Mouse (Mus musculus): ENCODE measurements at regions not wholly inside any gene's neighbourhood (a gene's known extent, or its start where the extent isn't known, plus 50 kb on each side); places are given as distances from the start of the nearest gene placed in this dataset.
"Not testable (repeated sequence)": the region's sequence is repeated elsewhere in the genome, so short reads cannot be mapped to it uniquely, and the experiment has no call there.

DNA sequence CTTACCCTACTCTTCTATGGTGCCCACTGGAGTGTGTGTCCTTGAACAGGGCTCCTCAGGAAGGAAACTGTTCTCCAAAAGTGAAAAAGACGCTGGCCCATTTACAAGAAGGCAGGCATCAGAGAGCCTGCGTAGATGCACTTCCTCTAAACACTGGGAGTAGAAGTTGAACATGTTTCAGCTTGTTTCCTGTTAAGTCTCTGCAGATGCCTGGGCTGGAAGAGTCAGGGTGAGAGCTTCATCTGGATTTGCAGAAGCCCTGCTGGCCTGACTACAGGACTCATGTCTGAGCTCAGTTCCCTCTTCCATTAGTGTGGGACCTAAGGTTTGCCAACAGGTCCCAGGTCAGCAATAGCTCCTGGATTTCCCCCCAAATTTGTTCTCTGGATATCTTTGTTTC lies 54.7 kb upstream of the Nlrp1b start:
- no peak for ATAC-seq (ENCODE audit: low read depth)
- Histone ChIP-seq H3K9ac (no peak overlapping the region), H3K9me3 (no peaks in the 10 kb centered on the region), H3K36me3 (no peaks in the 10 kb centered on the region), H3K27ac (replicated peaks) (no peak overlapping the region), H3K4me1 (replicated peaks) (no peaks in the 10 kb centered on the region), H3K27me3 (no peaks in the 10 kb centered on the region), H3K4me2 (no peak overlapping the region), H3K4me3 (no peak overlapping the region)
- 86% methylated on average over 2 of the region's 2 CpGs for WGBS

- not testable (repeated sequence) for H3K27ac ChIP-seq (replicated peaks); H3K4me1 ChIP-seq (replicated peaks); H3K27me3 ChIP-seq; ATAC-seq (ENCODE audit: low read depth); H3K36me3 ChIP-seq; H3K4me2 ChIP-seq; H3K9me3 ChIP-seq; H3K4me3 ChIP-seq; H3K9ac ChIP-seq
These were observed 57.7 kb upstream of the Nlrp1b start for GRCm38 (mm10) chr11:71288243-71288642.

GRCm38 (mm10) chr11:71289490-71289889 lies 59.0 kb upstream of the Nlrp1b start:
- Histone ChIP-seq H3K27ac (replicated peaks) (no peak overlapping the region), H3K9ac (no peak overlapping the region), H3K4me3 (no peak overlapping the region), H3K4me1 (replicated peaks) (no peaks in the 10 kb centered on the region), H3K4me2 (no peak overlapping the region), H3K36me3 (no peaks in the 10 kb centered on the region), H3K9me3 (no peaks in the 10 kb centered on the region), H3K27me3 (no peaks in the 10 kb centered on the region)
- ATAC-seq (ENCODE audit: low read depth) = no peak
- 72% methylated on average over 1 of the region's 1 CpGs for WGBS

GRCm38 (mm10) chr11:71299479-71299878 lies 68.9 kb upstream of the Nlrp1b start:
- Histone ChIP-seq H3K9ac (no peak overlapping the region), H3K9me3 (no peaks in the 10 kb centered on the region), H3K4me1 (replicated peaks) (no peaks in the 10 kb centered on the region), H3K27me3 (no peaks in the 10 kb centered on the region), H3K36me3 (no peaks in the 10 kb centered on the region), H3K4me2 (no peak overlapping the region), H3K4me3 (no peak overlapping the region), H3K27ac (replicated peaks) (no peak overlapping the region)
- 88% methylated on average over 1 of the region's 1 CpGs for WGBS
- no peak for ATAC-seq (ENCODE audit: low read depth)

DNA sequence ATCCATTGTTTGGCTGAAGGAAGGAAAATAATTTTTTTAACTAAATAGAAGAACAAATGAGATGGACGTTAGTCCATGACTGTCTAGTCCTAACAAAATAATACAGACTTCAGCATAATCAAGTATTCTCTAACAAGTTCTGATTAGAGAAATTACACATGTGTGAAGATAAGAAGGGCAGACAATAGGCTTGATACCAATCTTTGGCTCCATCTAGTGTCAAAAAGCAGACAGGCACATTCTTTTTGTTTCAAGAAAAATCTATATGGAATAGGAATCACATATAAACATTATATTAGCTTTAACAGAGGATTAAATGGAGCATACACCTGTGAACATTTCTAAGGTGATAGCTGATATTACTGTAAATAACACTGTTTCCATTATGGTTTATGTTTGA lies 92.9 kb upstream of the Nlrp1b start:
- no peak for ATAC-seq (ENCODE audit: low read depth)
- no peak overlapping the region for H3K4me3 ChIP-seq
- H3K4me1 ChIP-seq (replicated peaks) = no peaks in the 10 kb centered on the region
- H3K27me3 ChIP-seq = no peaks in the 10 kb centered on the region
- H3K4me2 ChIP-seq = no peak overlapping the region
- no peak overlapping the region for H3K9ac ChIP-seq
- no peaks in the 10 kb centered on the region for H3K9me3 ChIP-seq
- no peaks in the 10 kb centered on the region for H3K36me3 ChIP-seq
- H3K27ac ChIP-seq (replicated peaks) = no peak overlapping the region
- 53% methylated on average over 1 of the region's 1 CpGs for WGBS

DNA sequence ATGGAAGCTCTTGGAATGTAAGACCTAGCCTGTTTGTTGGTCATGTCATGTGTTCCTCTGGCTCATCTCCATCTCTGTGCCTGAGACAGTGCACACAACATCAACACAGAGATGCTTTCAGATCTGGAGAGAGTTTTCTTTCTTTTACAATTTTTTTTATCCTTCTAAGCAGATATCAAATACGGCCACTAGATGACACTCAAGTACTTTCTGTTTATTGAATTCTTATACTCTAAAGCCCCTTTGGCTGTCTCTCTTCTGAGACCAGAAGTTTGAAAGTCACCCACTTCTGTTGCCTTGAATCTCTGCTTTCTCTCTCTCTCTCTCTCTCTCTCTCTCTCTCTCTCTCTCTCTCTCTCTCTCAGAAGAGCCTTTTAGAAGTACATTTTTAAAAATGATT lies 106.9 kb upstream of the Nlrp1b start:
- H3K27ac ChIP-seq (replicated peaks) = no peak overlapping the region
- H3K9ac ChIP-seq = no peak overlapping the region
- no peak overlapping the region for H3K4me2 ChIP-seq
- no peaks in the 10 kb centered on the region for H3K4me1 ChIP-seq (replicated peaks)
- 6% methylated on average over 1 of the region's 1 CpGs for WGBS
- ATAC-seq (ENCODE audit: low read depth) = no peak
- no peak overlapping the region for H3K4me3 ChIP-seq
- H3K36me3 ChIP-seq = no peaks in the 10 kb centered on the region
- H3K9me3 ChIP-seq = no peaks in the 10 kb centered on the region
- H3K27me3 ChIP-seq = no peaks in the 10 kb centered on the region

DNA sequence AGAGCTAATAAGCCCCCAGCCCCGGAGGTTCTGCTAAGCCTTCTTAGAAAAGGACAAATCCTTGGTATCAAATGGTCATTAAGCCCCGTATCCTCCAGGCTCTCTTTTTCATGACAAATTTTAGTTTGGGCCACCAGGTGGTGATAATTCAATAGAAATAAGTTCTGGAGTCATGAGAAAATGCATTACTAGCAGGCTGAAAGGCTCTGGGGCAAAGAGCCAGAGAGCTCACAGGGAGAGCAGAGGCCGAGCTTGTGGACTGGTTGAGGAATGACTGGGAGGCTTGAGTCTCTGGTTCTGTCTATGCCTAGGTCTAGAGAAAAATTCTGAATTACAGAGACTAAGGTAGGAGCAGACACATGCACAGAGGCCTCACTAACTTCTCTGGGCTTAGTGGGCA lies 115.5 kb upstream of the Nlrp1b start:
- no peaks in the 10 kb centered on the region for H3K4me1 ChIP-seq (replicated peaks)
- no peak for ATAC-seq (ENCODE audit: low read depth)
- no peak overlapping the region for H3K27ac ChIP-seq (replicated peaks)
- no peak overlapping the region for H3K4me3 ChIP-seq
- no peaks in the 10 kb centered on the region for H3K9me3 ChIP-seq
- H3K9ac ChIP-seq = no peak overlapping the region
- WGBS = 64% methylated on average over 3 of the region's 3 CpGs
- H3K27me3 ChIP-seq = no peaks in the 10 kb centered on the region
- no peak overlapping the region for H3K4me2 ChIP-seq
- H3K36me3 ChIP-seq = no peaks in the 10 kb centered on the region

DNA sequence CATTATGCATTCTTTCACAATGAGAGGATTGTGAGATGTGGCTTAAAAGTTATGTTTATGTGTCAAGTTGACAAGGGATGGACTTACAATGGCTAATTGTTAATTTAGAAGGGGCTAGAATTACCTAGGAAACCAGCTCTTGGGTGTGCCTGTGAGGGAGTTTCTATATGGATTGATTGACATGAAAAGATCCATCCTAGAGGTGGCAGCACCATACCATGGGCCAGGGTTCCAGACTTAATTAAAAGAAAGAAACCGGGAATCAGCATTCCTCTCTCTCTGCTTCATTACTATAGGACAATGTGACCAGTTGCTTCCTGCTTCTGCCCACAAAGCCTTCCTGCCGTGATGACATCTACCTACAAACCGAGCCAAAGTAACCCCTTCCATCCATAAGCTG lies 126.6 kb upstream of the Nlrp1b start:
- H3K36me3 ChIP-seq = no peaks in the 10 kb centered on the region
- H3K27ac ChIP-seq (replicated peaks) = no peak overlapping the region
- 0 out of 2 replicates have a peak, but pooled peaks cover 6% of the 10 kb centered on the region for H3K4me1 ChIP-seq (replicated peaks)
- no peaks in the 10 kb centered on the region for H3K9me3 ChIP-seq
- WGBS = 38% methylated on average over 3 of the region's 3 CpGs
- no peak overlapping the region for H3K4me2 ChIP-seq
- H3K9ac ChIP-seq = no peak overlapping the region
- ATAC-seq (ENCODE audit: low read depth) = no peak
- no peak overlapping the region for H3K4me3 ChIP-seq
- H3K27me3 ChIP-seq = no peaks in the 10 kb centered on the region

- H3K36me3 ChIP-seq = no peaks in the 10 kb centered on the region
- no peak overlapping the region for H3K4me3 ChIP-seq
- no peaks in the 10 kb centered on the region for H3K27me3 ChIP-seq
- H3K4me1 ChIP-seq (replicated peaks) = no peaks in the 10 kb centered on the region
- H3K9ac ChIP-seq = no peak overlapping the region
- no peaks in the 10 kb centered on the region for H3K9me3 ChIP-seq
- no peak overlapping the region for H3K4me2 ChIP-seq
- no peak overlapping the region for H3K27ac ChIP-seq (replicated peaks)
- 91% methylated on average over 5 of the region's 5 CpGs for WGBS
- no peak for ATAC-seq (ENCODE audit: low read depth)
These were observed 130.3 kb upstream of the Nlrp1b start for GRCm38 (mm10) chr11:71360856-71361255.

GRCm38 (mm10) chr11:71371871-71372270 lies 141.3 kb upstream of the Nlrp1b start:
- no peak for ATAC-seq (ENCODE audit: low read depth)
- Histone ChIP-seq H3K9ac (no peak overlapping the region), H3K36me3 (no peaks in the 10 kb centered on the region), H3K4me3 (no peak overlapping the region), H3K27ac (replicated peaks) (no peak overlapping the region), H3K4me2 (no peak overlapping the region), H3K27me3 (no peaks in the 10 kb centered on the region), H3K4me1 (replicated peaks) (no peaks in the 10 kb centered on the region), H3K9me3 (no peaks in the 10 kb centered on the region)
- WGBS = 69% methylated on average over 5 of the region's 5 CpGs

GRCm38 (mm10) chr11:71375132-71375531 lies 144.6 kb upstream of the Nlrp1b start:
- WGBS = 69% methylated on average over 5 of the region's 5 CpGs
- Histone ChIP-seq H3K36me3 (no peaks in the 10 kb centered on the region), H3K4me1 (replicated peaks) (no peaks in the 10 kb centered on the region), H3K9me3 (no peaks in the 10 kb centered on the region), H3K27ac (replicated peaks) (no peak overlapping the region), H3K9ac (no peak overlapping the region), H3K4me3 (no peak overlapping the region), H3K27me3 (no peaks in the 10 kb centered on the region), H3K4me2 (no peak overlapping the region)
- no peak for ATAC-seq (ENCODE audit: low read depth)

GRCm38 (mm10) chr11:71388411-71388810 lies 157.9 kb upstream of the Nlrp1b start:
- H3K36me3 ChIP-seq = no peaks in the 10 kb centered on the region
- no peak overlapping the region for H3K4me3 ChIP-seq
- 75% methylated on average over 4 of the region's 4 CpGs for WGBS

GRCm38 (mm10) chr11:71389659-71390058 lies 159.1 kb upstream of the Nlrp1b start:
- no peaks in the 10 kb centered on the region for H3K9me3 ChIP-seq
- WGBS = 7% methylated on average over 7 of the region's 7 CpGs
- peaks cover 23% of the 10 kb centered on the region for H3K4me1 ChIP-seq (replicated peaks)
- H3K4me3 ChIP-seq = no peak overlapping the region
- peak overlapping the region; percentile 78 for H3K27ac ChIP-seq (replicated peaks)
- H3K27me3 ChIP-seq = no peaks in the 10 kb centered on the region
- ATAC-seq (ENCODE audit: low read depth) = peak; percentile 94
- H3K9ac ChIP-seq = peak overlapping the region; percentile 54; the same call in 1 of the 2 replicates
- no peaks in the 10 kb centered on the region for H3K36me3 ChIP-seq
- H3K4me2 ChIP-seq = peak overlapping the region; percentile 40

More at GRCm38 (mm10) chr11:71388411-71388810, 157.9 kb upstream of the Nlrp1b start:
- Histone ChIP-seq H3K4me2 (no peak overlapping the region), H3K9me3 (no peaks in the 10 kb centered on the region), H3K9ac (no peak overlapping the region), H3K27ac (replicated peaks) (no peak overlapping the region), H3K4me1 (replicated peaks) (peaks cover 23% of the 10 kb centered on the region), H3K27me3 (no peaks in the 10 kb centered on the region)
- no peak for ATAC-seq (ENCODE audit: low read depth)
